Mouse (Mus musculus) fat pad, adult 2 months (tissue): ENCODE data around the gene Igfbp5.
A peak's percentile ranks its signal among the peaks of the same experiment; 100 is the strongest.

ENCODE experiments used
- DNase-seq: peaks from one replicate; pipeline ENCODE4 v3.0.0-alpha.2; 2011; ENCODE audit warnings: low read depth, low spot score; ENCODE audit errors: extremely low read depth

The Igfbp5 gene

GRCm38 (mm10) chr1:72849037-72849436 lies 25.6 kb downstream of the Igfbp5 start:
- no peak for DNase-seq

GRCm38 (mm10) chr1:72847849-72848380 lies 26.8 kb downstream of the Igfbp5 start:
- no peak for DNase-seq

GRCm38 (mm10) chr1:72844675-72845074 lies 30.0 kb downstream of the Igfbp5 start:
- no peak for DNase-seq

- DNase-seq: peak; percentile 96
These were observed 31.8 kb downstream of the Igfbp5 start for GRCm38 (mm10) chr1:72842666-72843459.

- no peak for DNase-seq
These were observed 34.9 kb downstream of the Igfbp5 start for GRCm38 (mm10) chr1:72839791-72840190.

- no peak for DNase-seq
These were observed 35.3 kb downstream of the Igfbp5 start for GRCm38 (mm10) chr1:72839356-72839755.

- no peak for DNase-seq
These were observed 41.1 kb downstream of the Igfbp5 start for GRCm38 (mm10) chr1:72833563-72833962.

- no peak for DNase-seq
These were observed 42.0 kb downstream of the Igfbp5 start for GRCm38 (mm10) chr1:72832715-72833153.

- no peak for DNase-seq
These were observed 44.2 kb downstream of the Igfbp5 start for GRCm38 (mm10) chr1:72830485-72830884.

GRCm38 (mm10) chr1:72828843-72829242 lies 45.8 kb downstream of the Igfbp5 start:
- no peak for DNase-seq

GRCm38 (mm10) chr1:72827411-72828315 lies 47.0 kb downstream of the Igfbp5 start:
- DNase-seq: no peak

GRCm38 (mm10) chr1:72826931-72827330 lies 47.8 kb downstream of the Igfbp5 start:
- no peak for DNase-seq

GRCm38 (mm10) chr1:72826446-72826845 lies 48.2 kb downstream of the Igfbp5 start:
- no peak for DNase-seq

- no peak for DNase-seq
These were observed 48.8 kb downstream of the Igfbp5 start for GRCm38 (mm10) chr1:72825921-72826320.

- no peak for DNase-seq
These were observed 49.4 kb downstream of the Igfbp5 start for GRCm38 (mm10) chr1:72825286-72825685.

- no peak for DNase-seq
These were observed 50.0 kb downstream of the Igfbp5 start for GRCm38 (mm10) chr1:72824707-72825101.

GRCm38 (mm10) chr1:72823751-72824706 lies 50.7 kb downstream of the Igfbp5 start, which contains the start of gene Igfbp2:
Gene Igfbp2, plus strand, starts transcription at chr1:72824503.
- DNase-seq: no peak

- DNase-seq: no peak
These were observed 51.8 kb downstream of the Igfbp5 start for GRCm38 (mm10) chr1:72822893-72823292.

GRCm38 (mm10) chr1:72819995-72820394 lies 54.7 kb downstream of the Igfbp5 start:
- DNase-seq: no peak

- DNase-seq: no peak
These were observed 59.1 kb downstream of the Igfbp5 start for GRCm38 (mm10) chr1:72815616-72816015.
